Mouse (Mus musculus): ENCODE measurements around the gene Prkci.

Prkci gene

DNA sequence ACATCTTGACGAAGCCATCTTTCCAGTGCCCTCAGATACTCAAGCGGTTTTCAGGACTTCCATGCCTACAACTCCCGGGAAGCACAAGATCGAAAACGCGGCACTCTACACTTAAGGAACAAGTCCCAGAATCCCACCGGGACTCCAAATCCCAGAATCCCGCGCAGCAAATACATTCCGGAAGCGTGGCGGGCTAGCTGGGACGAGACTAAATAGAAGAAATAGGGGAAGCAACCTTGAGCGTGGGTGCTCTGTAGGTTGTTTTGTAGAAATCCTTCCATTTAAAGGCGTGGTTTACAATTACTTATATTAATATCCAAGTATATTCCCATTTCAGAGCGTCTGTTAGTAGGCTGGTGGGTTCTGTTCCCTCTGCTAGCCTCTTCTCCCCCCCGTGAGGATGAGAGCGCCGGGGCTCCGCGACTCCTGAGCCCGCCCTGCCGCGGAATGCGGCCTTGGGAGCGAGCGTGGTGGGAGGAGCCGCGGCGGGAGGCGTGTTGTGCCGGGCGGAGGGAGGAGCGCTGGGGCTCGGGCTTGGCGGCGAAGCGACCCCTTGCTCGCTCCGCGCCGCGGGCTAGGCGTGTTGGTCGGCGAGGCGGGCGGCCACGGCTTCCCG, at the start of gene Prkci:
Gene Prkci, plus strand, starts transcription at position 465 of the 616 bp plus-strand sequence.
- peak; percentile 95 for DNase-seq (ENCODE audit: low read depth)

DNA sequence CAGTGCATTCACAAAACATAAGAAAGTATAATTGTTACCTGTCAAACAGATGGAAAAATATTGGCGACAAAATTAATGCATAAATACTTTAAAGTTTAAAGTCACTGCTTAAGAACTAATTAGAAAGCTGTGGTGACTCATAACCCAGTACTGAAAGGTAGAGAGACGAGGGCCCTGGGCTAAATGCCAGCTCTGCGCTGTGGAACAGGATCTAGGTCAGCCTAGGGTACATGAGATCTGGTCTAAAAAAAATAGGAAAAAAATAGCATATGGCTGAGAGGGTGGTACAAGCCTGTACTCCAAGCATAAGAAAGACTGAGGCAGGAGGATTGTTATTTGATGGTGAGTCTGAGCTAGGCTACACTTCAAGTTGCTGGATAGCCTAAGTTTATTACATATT, 43.9 kb upstream of the Prkci start:
- peak; percentile 62 for DNase-seq (ENCODE audit: low read depth)

DNA sequence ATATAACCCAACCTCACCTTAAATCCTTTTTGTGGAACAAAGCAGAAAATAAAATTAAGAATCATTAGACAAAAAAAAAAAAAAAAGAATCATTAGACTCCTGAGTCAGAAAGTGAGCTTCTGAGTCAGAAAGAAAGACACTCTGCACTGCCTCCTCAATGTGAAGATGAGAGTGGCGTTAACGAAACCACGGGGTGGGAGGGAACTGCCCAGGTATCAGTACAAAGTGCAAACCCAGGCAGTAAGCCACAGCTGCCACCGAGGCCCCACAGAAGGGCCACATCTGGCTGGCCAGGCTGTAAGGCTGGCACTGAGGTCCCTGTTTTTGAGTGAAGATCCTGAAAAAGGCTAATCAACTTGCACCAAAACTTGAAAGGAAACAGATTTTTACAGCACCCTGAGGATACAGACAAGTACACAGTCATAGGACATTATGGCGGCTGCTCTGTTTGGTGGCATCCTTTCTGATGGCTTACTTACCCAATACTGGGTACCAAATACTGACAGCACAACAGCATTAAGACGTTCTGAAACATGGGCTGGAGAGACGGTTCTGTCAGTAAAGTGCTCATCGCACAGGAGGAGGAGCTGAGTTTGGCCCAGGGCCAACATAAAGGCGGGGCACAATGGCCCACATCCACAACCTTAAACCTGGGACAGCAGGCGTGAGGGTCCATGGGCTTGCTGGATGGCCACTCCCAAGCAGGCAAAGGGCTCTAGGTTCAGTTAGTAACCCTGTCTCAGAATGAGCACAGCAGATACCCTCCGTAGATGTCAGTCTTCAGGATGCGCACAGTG, 43.1 kb upstream of the Prkci start:
- peak; percentile 87 for DNase-seq (ENCODE audit: low read depth)

DNA sequence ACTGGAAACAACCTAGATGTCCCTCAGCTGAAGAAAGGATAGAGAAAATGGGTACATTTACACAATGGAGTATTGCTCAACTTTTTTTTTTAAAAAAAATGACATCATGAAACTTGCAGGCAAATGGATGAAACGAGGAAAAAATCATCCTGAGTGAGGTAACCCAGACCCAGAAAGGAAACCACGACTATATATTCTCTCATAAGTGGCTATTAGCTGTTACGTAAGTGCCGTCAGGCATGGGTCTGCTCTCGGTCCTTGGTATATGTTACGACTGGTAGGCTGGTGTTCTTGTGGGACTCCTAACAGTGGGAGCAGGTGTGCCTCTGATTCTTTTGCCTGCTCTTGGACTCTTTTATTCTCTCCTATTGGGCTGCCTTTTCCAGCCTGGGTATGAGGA, 39.2 kb upstream of the Prkci start:
- DNase-seq (ENCODE audit: low read depth), result no peak

DNA sequence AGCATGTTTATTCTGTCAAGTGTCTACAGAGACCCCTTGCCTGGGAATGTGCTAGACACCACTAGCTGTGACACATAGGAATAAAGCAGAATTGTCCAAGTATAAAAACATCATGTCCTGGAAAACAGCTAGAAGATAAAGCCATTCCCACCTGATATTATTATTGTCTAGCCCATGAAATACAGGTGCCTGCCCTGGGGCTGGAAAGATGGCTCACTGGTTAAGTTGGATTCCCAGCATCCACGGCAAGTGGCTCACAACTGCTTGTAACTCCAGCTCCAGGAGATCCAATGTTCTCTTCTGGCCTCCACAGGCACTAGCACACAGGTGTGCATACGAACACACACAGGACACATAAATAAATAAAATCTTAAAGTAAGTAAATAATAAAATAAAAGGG, 36.8 kb upstream of the Prkci start:
- no peak for DNase-seq (ENCODE audit: low read depth)

DNA sequence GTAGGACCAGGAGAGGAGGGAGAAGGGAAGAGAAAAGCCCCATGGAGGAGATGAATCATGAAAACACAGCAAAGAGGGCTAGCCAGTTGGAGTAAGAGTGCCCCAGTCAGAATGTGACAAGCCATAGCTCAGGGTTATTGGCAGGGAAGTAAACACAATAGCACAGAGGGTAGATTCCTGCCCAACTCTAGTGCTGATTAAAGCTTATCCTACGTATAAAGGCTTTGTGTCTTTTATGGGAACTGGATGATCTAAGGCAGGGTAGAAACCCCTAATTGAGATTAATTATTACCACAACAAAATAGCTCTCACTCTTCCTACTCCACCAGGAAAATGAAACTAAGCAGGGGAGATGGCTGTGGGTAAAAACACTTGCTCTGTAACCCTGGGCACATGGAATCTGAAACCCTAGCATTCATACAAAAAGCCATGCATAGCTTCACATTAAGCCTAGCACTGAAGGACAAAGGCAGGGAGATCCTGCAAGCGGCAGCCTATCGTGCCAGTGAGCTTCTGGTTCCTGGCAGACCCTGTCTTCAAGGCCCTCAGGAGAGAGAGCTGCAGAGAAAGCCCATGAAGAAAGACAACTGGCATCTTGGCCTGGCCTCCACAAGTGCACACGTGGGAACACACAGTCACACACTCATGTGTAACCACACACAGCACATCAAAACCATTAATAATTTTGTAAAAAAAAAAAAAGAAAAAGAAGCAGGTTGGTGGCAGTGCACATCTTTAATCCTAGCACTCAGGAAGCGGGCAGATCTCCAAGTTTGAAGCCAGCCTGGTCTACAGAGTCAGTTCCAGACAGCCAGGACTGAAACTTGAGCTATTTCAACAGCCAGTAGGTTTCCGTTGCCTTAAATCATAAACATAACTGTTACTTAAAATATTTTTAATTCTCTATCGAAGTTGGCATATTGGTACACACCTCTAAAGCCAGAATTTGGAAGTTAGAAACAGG, 35.4 kb upstream of the Prkci start:
- no peak for DNase-seq (ENCODE audit: low read depth)

DNA sequence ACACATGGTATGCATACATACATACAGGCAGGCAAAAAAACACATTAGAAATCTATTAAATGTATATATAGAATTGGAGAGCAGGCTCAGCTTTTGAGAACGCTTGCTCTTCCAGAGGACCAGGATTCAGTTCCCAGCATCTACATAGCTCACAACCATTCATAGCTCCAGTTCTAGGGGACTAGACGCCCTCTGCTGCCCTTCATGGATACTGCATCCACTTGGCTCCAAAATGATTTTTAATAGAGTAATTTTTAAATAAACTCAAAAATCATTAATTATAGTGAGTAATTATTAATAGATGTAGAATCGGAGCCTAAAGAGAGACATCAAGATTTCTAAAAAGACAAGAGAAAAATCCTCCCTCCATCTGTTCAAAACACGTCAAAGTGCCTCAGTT, 32.4 kb upstream of the Prkci start:
- peak; percentile 41 for DNase-seq (ENCODE audit: low read depth)

DNA sequence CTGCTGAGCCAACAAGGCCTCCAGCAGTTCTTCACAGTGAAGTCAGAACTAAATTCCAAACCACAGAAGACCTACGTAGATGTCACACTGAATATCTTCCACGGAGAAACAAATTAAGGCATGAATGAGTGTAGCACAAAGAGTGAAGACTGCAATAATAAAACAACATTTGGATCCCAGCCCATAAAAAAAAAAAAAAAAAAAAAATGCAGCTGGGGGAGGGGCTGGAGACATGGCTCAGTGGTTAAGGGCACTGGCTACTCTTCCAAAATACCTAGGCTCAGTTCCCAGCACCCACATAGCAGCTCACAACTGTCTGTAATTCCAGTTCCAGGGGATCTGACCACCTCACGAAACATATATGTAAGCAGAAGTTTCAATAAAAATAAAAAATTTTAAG, 31.3 kb upstream of the Prkci start:
- DNase-seq (ENCODE audit: low read depth), result no peak

DNA sequence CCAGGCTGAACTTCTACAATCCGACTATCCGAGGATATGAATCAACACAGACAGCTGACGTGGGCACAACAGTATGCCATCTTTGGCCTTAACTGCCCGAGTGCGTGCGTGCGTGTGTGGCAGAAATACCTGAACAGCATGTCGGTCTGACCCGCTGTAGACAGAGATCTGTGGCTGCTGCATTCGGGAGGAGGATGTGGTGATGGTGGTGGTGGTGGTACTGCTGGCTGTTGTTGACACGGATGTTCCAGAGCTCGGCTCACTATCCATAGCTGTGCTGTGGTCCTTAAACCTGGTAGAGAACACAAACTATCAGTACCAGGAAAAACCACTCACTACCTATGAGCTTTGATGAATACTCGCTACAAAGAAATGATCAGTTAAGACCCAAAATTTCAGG, 29.9 kb upstream of the Prkci start:
- DNase-seq (ENCODE audit: low read depth), result peak; percentile 79

DNA sequence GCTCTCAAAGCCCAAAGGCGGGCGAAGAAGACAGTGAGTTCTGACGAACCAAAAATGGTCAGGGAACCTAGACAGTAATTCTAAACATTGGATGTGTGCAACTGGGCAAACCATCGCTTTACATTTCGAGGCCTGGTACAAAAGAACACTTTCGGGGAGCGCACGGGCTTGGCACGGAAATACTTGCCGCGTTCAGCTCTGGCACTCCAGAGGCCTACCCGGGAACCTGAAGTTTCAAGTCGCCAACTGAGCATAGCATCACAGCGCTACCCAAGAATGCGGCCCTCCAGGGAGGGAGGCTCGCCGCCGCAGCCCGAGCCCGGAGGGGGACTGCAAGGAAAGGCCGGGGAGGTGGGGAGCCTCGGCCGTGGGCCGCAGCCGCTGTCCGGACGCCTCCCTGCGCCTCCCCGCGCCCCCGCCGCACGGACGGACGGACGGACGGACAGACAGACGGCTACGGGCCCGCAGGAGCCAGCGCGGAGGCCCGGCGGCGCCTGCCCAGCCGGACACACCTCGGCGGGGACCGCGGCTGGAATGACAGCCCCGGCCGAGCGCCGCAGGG, 26.9 kb upstream of the Prkci start:
- DNase-seq (ENCODE audit: low read depth), result peak; percentile 76

DNA sequence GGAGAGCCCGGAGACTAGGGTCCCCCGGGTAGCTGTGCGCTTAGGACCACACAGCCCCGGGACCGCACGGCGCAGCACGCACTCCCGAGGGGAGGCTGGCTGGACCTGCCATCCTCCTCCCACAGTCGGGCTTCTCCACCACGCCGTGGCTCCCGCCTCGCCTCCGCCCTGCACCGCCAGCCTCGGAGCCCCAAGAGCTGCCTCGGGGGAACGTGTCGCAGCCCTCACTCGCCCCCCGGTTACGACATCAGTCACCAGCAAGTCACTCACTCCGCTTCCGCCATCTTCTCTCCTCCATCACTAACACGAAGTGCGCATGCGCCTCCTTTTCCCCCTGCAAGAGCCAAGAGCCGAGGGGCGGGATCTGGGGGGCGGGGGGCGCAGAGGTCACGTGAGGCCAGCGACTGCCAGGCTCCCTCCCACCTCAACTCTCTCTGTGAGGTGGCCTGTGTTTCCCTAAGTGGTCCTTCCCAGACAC, 26.4 kb upstream of the Prkci start, which contains the start of gene Phc3:
Gene Phc3, minus strand, starts transcription at position 312 of the 478 bp plus-strand sequence.
- peak; percentile 99 for DNase-seq (ENCODE audit: low read depth)

DNA sequence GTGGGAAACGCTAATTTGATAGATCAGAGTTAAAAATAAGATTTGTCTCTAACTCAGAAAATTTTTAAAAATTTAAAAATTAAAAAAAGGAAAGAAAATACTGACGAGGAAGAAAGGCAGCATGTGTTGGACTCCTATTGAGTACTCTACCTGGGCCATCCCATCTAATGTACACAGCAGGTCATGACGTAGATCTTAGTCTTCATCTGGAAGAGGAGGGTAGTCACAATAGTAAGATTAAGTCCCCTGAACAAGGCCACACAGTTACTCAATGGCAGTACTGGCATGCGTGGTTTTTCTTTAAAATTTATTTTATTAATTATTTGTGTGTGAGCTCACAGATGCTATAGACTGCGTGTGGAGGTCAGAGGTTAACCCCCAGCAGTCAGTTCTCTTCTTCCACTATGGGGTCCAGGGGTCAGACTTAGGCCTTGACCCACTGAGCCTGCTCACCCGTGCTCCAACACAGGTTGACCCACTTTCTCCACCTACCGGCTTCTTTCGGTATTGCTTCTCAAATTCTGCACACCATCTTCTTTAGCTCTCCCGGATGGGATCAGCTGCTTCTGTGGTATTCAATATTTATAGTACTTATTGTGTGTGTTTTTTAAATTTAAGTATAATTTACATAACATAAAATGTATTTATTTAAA, 20.3 kb upstream of the Prkci start:
- peak; percentile 90 for DNase-seq (ENCODE audit: low read depth)

DNA sequence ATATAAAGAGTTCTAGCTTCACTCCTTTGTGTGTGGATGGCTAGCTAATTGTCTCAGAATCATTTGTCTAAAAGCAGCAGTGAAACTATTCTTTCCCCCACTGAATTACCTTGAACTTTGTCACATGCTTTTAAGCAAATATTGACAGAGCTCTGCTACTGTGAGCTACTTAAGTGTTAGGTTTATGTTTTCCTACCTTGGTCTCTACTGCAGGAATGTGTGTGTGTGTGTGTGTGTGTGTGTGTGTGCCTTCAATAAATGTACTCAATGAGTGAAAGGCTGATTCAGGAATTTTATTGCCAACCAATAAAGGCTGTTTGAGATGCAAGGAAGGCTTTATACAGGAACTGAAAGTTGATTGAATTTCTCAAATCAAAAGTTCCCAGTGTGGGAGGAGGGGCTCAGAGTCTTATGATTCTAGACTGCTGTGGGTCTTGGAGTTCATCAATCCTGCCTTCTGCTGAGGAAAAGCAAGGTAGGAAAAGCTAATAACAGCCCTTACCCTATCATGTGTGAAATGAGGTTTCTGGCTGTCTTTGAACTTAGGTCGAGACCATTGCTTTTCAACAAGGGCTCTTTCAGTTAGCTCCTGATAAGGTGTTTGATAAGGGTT, 18.4 kb upstream of the Prkci start:
- no peak for DNase-seq (ENCODE audit: low read depth)

DNA sequence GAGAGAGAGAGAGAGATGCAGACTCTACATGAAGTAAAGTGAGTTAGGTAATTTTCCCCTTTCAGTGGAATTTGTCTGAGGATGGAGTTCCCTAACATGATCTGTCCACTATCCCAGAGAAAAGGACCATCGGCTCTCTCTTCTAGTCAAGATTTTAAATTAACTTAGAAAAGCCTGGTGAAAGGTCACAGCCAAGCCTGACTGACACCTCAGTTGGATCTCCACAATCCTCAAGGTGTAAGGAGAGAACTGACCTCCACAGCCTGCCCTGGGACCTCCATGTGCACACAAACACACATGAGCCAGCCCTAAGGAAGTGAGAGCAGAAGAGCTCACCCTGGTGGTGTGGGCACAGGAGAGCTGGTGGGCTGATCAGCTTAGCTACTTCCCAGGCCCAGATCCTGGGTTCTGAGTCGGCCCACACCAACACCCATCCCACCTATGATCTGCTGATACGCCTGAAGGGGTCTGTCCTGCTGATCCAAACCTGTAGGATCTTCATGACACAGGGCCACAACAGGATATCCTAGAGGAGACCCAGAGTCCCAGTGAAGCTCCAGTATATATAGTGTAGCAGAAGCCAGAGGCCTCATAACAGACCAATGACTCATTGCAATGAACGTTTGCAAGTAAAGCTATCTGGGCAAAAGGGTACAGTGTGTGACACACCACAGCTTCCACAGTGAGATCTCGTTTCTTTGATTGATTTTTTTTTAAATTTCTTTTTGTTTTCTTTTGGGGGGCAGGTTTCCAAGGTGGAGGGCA, 13.7 kb upstream of the Prkci start:
- DNase-seq (ENCODE audit: low read depth), result no peak

DNA sequence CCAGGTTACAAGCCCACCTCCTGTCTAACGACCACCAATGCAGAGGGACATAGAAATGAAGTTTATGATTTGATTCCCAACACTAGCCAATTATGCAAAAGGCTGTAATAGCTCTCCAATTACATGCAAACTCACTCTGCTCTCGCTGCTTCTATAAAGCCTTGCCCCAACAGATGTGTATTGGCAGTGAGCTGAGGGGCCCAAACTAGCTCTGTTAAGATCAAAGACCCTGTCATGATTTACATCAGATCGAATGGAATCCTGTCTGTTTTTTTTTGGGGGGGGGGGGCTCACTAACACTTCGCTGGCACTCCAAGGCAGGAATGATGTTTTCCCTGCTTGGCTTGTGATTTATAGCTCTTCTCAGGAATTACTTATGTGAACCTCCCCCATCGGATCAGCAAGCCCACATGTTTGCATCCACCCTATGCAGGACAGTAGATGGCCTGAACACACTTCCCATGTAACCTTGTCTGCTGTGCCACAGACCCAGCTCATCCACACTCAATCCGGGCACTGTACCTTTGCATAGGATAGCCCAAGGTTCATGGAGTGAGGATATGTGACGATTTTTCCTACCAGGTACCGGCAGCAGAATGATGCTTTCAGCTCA, 12.5 kb upstream of the Prkci start:
- no peak for DNase-seq (ENCODE audit: low read depth)

DNA sequence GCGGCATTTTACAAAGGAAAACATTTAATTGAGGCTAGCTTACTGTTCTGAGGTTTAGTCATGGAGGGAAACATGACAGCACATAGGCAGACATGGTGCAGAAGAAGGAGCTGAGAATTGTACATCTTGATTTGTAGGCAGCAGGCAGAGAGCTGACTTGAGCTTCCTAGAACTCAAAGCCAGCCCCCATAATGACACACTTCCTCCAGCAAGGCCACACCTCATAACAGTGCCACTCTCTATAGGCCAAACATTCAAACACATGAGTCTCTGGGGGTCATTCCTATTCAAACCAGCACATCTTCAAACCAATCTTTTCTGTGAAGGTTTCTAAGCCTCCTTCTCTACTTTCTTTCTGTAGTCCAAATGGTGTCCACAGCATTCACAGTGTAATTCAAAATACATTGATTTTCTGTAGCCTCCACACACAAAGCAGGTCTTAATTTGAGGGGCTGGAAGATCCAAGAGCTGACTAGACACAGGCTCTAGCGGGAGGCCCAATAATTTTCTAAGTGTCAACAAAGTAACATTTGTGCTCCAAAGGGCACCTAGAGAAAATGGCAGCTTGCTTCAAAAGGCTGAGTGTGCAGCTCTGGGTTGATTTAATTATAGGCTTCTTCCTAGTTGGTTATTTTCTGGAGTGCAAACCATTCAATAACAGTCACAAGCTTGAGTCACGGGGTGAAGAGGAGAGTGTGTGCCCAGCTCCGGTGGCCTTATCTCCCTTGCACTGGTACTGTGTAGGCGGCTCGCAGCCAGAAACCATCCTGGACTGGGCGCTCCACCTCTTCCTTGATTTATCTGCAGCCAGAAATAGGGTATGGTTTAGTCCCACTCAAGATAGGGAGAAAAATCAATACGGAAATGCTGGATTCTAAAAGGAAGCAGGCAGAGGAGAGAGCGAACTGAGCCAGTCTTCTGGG, 7.9 kb upstream of the Prkci start:
- DNase-seq (ENCODE audit: low read depth), result no peak

DNA sequence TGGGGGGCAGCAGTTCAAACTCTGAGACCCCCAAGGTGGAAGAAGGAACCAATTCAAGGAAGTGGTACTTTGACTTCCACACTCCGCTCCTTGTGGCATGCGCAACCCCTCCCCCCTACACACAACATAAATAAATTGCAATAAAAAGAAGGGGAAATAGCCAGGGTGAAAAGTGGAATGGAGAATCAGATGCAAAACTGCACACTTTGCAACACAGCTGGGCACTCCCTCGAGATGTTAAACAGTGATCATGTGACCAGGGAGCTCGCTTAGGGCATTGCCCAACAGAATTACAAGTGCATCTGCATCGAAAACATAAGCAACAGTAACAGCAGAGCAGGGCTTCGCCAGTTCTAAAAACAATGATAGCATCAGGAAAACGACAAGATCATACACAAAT, 3.4 kb upstream of the Prkci start:
- DNase-seq (ENCODE audit: low read depth), result no peak

DNA sequence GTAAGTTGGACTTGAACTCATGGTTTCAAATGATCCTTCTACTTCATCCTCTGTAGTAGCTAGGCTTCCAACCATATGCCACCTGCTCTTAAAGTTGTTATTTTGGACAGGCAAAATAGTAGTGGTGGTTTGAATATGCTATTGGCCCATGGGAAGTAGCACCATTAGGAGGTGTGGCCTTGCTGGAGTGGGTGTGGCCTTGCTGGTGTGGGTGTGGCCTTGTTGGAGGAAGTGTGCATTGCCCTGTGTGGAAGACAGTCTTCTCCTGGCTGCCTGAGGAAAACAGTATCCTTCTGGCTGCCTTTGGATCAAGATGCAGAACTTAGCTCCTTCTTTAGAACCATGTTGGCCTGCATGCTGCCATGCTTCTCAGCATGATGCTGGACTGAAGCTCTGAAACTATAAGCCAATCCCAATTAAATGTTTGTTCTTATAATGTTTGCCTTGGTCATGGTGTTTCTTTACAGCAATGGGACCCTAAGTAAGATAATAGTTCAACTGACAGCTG, 2.4 kb upstream of the Prkci start:
- peak; percentile 50 for DNase-seq (ENCODE audit: low read depth)

DNA sequence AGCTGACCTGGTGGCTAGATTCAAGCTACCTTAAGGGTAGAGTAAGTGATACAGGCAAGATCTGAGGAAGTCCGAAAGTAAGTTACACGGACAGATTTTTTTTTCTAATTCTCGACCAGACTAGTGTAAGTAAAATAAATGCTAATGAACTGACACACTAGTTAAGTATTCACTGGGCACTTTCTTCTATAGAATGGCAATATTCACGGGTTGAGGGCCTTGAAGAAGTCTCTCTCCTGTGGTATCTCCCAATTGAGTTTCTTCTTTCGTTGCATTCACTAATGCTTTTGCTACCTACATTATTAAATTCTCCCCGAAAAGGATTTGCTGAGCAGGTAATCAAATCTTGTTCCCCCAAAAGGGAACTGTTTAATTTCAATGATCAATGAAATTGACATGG, 688 bp upstream of the Prkci start:
- DNase-seq (ENCODE audit: low read depth), result no peak
